Mouse (Mus musculus) stomach, embryonic 15.5 days (tissue): Measurements from ENCODE around the gene Rgs17. TPM values are rescaled to one million over a fixed set of nuclear protein-coding genes. Genes with fewer than 3 reads are reported as not detected.
"Not testable (repeated sequence)": the region's sequence is repeated elsewhere in the genome, so short reads cannot be mapped to it uniquely, and the experiment has no call there.

Source experiments
- ATAC-seq: fragments of 200-750 bp; cut with Nextera tagmentation; 2 replicates; pipeline ENCODE4 v1.8.0; 2017; ENCODE audit warnings: low read depth, moderate number of reproducible peaks, moderate TSS enrichment; ENCODE audit not compliant: insufficient read depth, low FRiP score
- H3K27ac ChIP-seq: fragments of 300-500 bp; sonication (generic); 2 replicates; pipeline ENCODE4 v1.5.1; 2015; ENCODE audit warnings: mild to moderate bottlenecking, inconsistent platforms
- H3K27me3 ChIP-seq: fragments of 300-500 bp; sonication (generic); replicated peaks from 2 replicates; pipeline ENCODE4 v1.6.1; 2015; ENCODE audit warnings: inconsistent platforms
- H3K36me3 ChIP-seq: fragments of 300-500 bp; sonication (generic); 2 replicates; pipeline ENCODE4 v1.6.1; 2015; ENCODE audit warnings: inconsistent platforms
- H3K4me1 ChIP-seq: fragments of 300-500 bp; sonication (generic); 2 replicates; pipeline ENCODE4 v1.6.1; 2015; ENCODE audit warnings: inconsistent platforms
- H3K4me2 ChIP-seq: fragments of 300-500 bp; sonication (generic); 2 replicates; pipeline ENCODE4 v1.6.1; 2015; ENCODE audit warnings: mild to moderate bottlenecking, inconsistent platforms
- H3K4me3 ChIP-seq: fragments of 300-500 bp; sonication (generic); replicated peaks from 2 replicates; pipeline ENCODE4 v1.5.1; 2015; ENCODE audit warnings: inconsistent platforms
- H3K9ac ChIP-seq: fragments of 300-500 bp; sonication (generic); 2 replicates; pipeline ENCODE4 v1.6.1; 2015; ENCODE audit warnings: inconsistent platforms
- H3K9me3 ChIP-seq: fragments of 300-500 bp; sonication (generic); 2 replicates; pipeline ENCODE4 v1.6.1; 2016; ENCODE audit warnings: inconsistent platforms
- WGBS: fragments of 180-500 bp; shearing (Covaris S2); methylation state at CpG from one replicate; pipeline ENCODE4 v1.1.7; 2015; 5-methylcytosine and 5-hydroxymethylcytosine counted together
- polyA plus RNA-seq: library from polyadenylated mRNA; unstranded; fragments of >200 nt; fragmentation: Nextera tagmentation; extraction: Ambion mirVana; gene quantifications from 2 replicates; pipeline ENCODE4 v1.2.1, GENCODE M21; 2015

Gene Rgs17
- polyA plus RNA-seq, result 4.4 and 5.4 TPM in 2 replicates

- no peaks in the 10 kb centered on the region for H3K9me3 ChIP-seq
- H3K4me1 ChIP-seq, result 0 out of 2 replicates have a peak, but pooled peaks cover 3% of the 10 kb centered on the region
- peak; percentile 87 for ATAC-seq
- H3K27me3 ChIP-seq, result no peaks in the 10 kb centered on the region
- WGBS, result 0% methylated on average over 27 of the region's 35 CpGs
- peak within 1 kb of the TSS; percentile 99 for H3K4me2 ChIP-seq
- peak within 1 kb of the TSS; percentile 65 for H3K4me3 ChIP-seq
- H3K36me3 ChIP-seq, result no peaks in the 10 kb centered on the region
- H3K9ac ChIP-seq, result peak within 1 kb of the TSS; percentile 37; the same call in 1 of the 2 replicates
- H3K27ac ChIP-seq, result no peak within 1 kb of the TSS
These were observed at the start of gene Rgs17 for GRCm38 (mm10) chr10:5922294-5922828. TSS of gene Rgs17 (minus strand) at chr10:5922400.

GRCm38 (mm10) chr10:5967655-5968054 is 45.5 kb upstream of the Rgs17 start:
- Histone ChIP-seq H3K9ac (no peak overlapping the region), H3K36me3 (no peaks in the 10 kb centered on the region), H3K4me2 (no peak overlapping the region), H3K27me3 (no peaks in the 10 kb centered on the region), H3K27ac (no peak overlapping the region), H3K9me3 (no peaks in the 10 kb centered on the region), H3K4me3 (no peak overlapping the region), H3K4me1 (no peaks in the 10 kb centered on the region)
- 74% methylated on average over 2 of the region's 2 CpGs for WGBS
- ATAC-seq, result no peak

GRCm38 (mm10) chr10:5953787-5954186 is 31.6 kb upstream of the Rgs17 start:
- not testable (repeated sequence) for H3K27me3 ChIP-seq, ATAC-seq

GRCm38 (mm10) chr10:5924261-5924660 is 2.1 kb upstream of the Rgs17 start:
- H3K9ac ChIP-seq, result no peak overlapping the region
- no peaks in the 10 kb centered on the region for H3K36me3 ChIP-seq
- no peak for ATAC-seq
- H3K9me3 ChIP-seq, result no peaks in the 10 kb centered on the region
- H3K27ac ChIP-seq, result no peak overlapping the region
- 82% methylated on average over 5 of the region's 5 CpGs for WGBS
- 0 out of 2 replicates have a peak, but pooled peaks cover 3% of the 10 kb centered on the region for H3K4me1 ChIP-seq
- H3K4me3 ChIP-seq, result no peak overlapping the region
- no peaks in the 10 kb centered on the region for H3K27me3 ChIP-seq
- no peak overlapping the region for H3K4me2 ChIP-seq

More at GRCm38 (mm10) chr10:5953787-5954186, 31.6 kb upstream of the Rgs17 start:
- H3K36me3 ChIP-seq, H3K4me3 ChIP-seq, H3K9me3 ChIP-seq, H3K27ac ChIP-seq, H3K4me2 ChIP-seq, H3K4me1 ChIP-seq, H3K9ac ChIP-seq: not testable (repeated sequence)

GRCm38 (mm10) chr10:5923096-5923495 is 896 bp upstream of the Rgs17 start:
- no peaks in the 10 kb centered on the region for H3K9me3 ChIP-seq
- H3K9ac ChIP-seq, result no peak overlapping the region
- H3K36me3 ChIP-seq, result no peaks in the 10 kb centered on the region
- no peak for ATAC-seq
- no peak overlapping the region for H3K4me3 ChIP-seq
- H3K27ac ChIP-seq, result no peak overlapping the region
- H3K4me1 ChIP-seq, result 0 out of 2 replicates have a peak, but pooled peaks cover 3% of the 10 kb centered on the region
- no peaks in the 10 kb centered on the region for H3K27me3 ChIP-seq
- WGBS, result 25% methylated on average over 9 of the region's 9 CpGs
- no peak overlapping the region for H3K4me2 ChIP-seq

- WGBS, result under 1% methylated on average over 29 of the region's 31 CpGs
- Histone ChIP-seq H3K36me3 (no peaks in the 10 kb centered on the region), H3K9ac (peak overlapping the region; percentile 37; the same call in 1 of the 2 replicates), H3K27ac (no peak overlapping the region), H3K4me1 (0 out of 2 replicates have a peak, but pooled peaks cover 3% of the 10 kb centered on the region), H3K27me3 (no peaks in the 10 kb centered on the region), H3K9me3 (no peaks in the 10 kb centered on the region), H3K4me3 (peak overlapping the region; percentile 65), H3K4me2 (peak overlapping the region; percentile 99)
- no peak for ATAC-seq
These were observed 429 bp downstream of the Rgs17 start for GRCm38 (mm10) chr10:5921771-5922170.

GRCm38 (mm10) chr10:5921031-5921551 is 1.1 kb downstream of the Rgs17 start:
- Histone ChIP-seq H3K4me2 (peak overlapping the region; percentile 99), H3K9ac (no peak overlapping the region), H3K36me3 (no peaks in the 10 kb centered on the region), H3K27ac (no peak overlapping the region; the same call in 1 of the 2 replicates), H3K4me3 (peak overlapping the region; percentile 65), H3K9me3 (no peaks in the 10 kb centered on the region), H3K27me3 (no peaks in the 10 kb centered on the region), H3K4me1 (0 out of 2 replicates have a peak, but pooled peaks cover 3% of the 10 kb centered on the region)
- whole genome bisulfite sequencing, result 2% methylated on average over 12 of the region's 12 CpGs
- peak; percentile 29; the same call in 1 of the 2 replicates for ATAC-seq

GRCm38 (mm10) chr10:5904399-5904798 is 17.8 kb downstream of the Rgs17 start:
- H3K36me3 ChIP-seq, result no peaks in the 10 kb centered on the region
- H3K4me2 ChIP-seq, result no peak overlapping the region
- ATAC-seq, result no peak
- no peak overlapping the region for H3K4me3 ChIP-seq
- no peak overlapping the region for H3K27ac ChIP-seq
- no peaks in the 10 kb centered on the region for H3K9me3 ChIP-seq
- H3K4me1 ChIP-seq, result no peaks in the 10 kb centered on the region
- no peaks in the 10 kb centered on the region for H3K27me3 ChIP-seq
- no peak overlapping the region for H3K9ac ChIP-seq
- 84% methylated on average over 2 of the region's 2 CpGs for WGBS

- Histone ChIP-seq H3K4me1 (no peaks in the 10 kb centered on the region), H3K9me3 (no peaks in the 10 kb centered on the region), H3K36me3 (no peaks in the 10 kb centered on the region), H3K4me2 (no peak overlapping the region), H3K9ac (no peak overlapping the region), H3K27me3 (no peaks in the 10 kb centered on the region), H3K27ac (no peak overlapping the region), H3K4me3 (no peak overlapping the region)
- ATAC-seq, result peak; percentile 82
- WGBS, result 58% methylated on average over 4 of the region's 4 CpGs
These were observed 20.4 kb downstream of the Rgs17 start for GRCm38 (mm10) chr10:5901777-5902176.

GRCm38 (mm10) chr10:5900731-5901130 is 21.5 kb downstream of the Rgs17 start:
- H3K9me3 ChIP-seq, result no peaks in the 10 kb centered on the region
- H3K4me1 ChIP-seq, result no peaks in the 10 kb centered on the region

GRCm38 (mm10) chr10:5877106-5877505 is 45.1 kb downstream of the Rgs17 start:
- no peak overlapping the region for H3K27ac ChIP-seq
- no peaks in the 10 kb centered on the region for H3K36me3 ChIP-seq
- no peaks in the 10 kb centered on the region for H3K9me3 ChIP-seq
- H3K4me1 ChIP-seq, result no peaks in the 10 kb centered on the region
- H3K27me3 ChIP-seq, result no peaks in the 10 kb centered on the region
- no peak for ATAC-seq
- no peak overlapping the region for H3K4me2 ChIP-seq
- H3K4me3 ChIP-seq, result no peak overlapping the region
- WGBS, result 61% methylated on average over 3 of the region's 3 CpGs
- no peak overlapping the region for H3K9ac ChIP-seq

More at GRCm38 (mm10) chr10:5900731-5901130, 21.5 kb downstream of the Rgs17 start:
- H3K36me3 ChIP-seq, result no peaks in the 10 kb centered on the region
- ATAC-seq, result no peak
- H3K4me2 ChIP-seq, result no peak overlapping the region
- H3K9ac ChIP-seq, result no peak overlapping the region
- H3K27ac ChIP-seq, result no peak overlapping the region
- WGBS, result 43% methylated on average over 6 of the region's 6 CpGs
- no peaks in the 10 kb centered on the region for H3K27me3 ChIP-seq
- no peak overlapping the region for H3K4me3 ChIP-seq

- no peak overlapping the region for H3K27ac ChIP-seq
- no peak overlapping the region for H3K4me2 ChIP-seq
- no peaks in the 10 kb centered on the region for H3K9me3 ChIP-seq
- H3K4me3 ChIP-seq, result no peak overlapping the region
- H3K27me3 ChIP-seq, result no peaks in the 10 kb centered on the region
- WGBS, result 35% methylated on average over 4 of the region's 4 CpGs
- no peaks in the 10 kb centered on the region for H3K4me1 ChIP-seq
- H3K36me3 ChIP-seq, result no peaks in the 10 kb centered on the region
- no peak overlapping the region for H3K9ac ChIP-seq
- peak; percentile 78; the same call in 1 of the 2 replicates for ATAC-seq
These were observed 51.1 kb downstream of the Rgs17 start for GRCm38 (mm10) chr10:5871081-5871480.
